Mouse (Mus musculus): Measurements from ENCODE around the gene Creg1. TPM values are rescaled to one million over a fixed set of nuclear protein-coding genes. Genes with fewer than 3 reads are reported as not detected.

Creg1 gene
- total and polyA plus RNA-seq, 3 experiments = 77.2 to 93.3 (median 85.7) TPM

GRCm38 (mm10) chr1:165817264-165817663 lies 53.7 kb downstream of the Creg1 start:
- Histone ChIP-seq H3K9ac (ENCODE audit: low read depth, low read length) (no peak overlapping the region), H3K4me1 (ENCODE audit: control insufficient read depth, insufficient read depth, low read length) (peaks cover 16% of the 10 kb centered on the region), H3K27me3 (ENCODE audit: control insufficient read depth, insufficient read depth, low read length) (no peaks in the 10 kb centered on the region), H3K4me3 (no peak overlapping the region), H3K36me3 (ENCODE audit: control insufficient read depth, insufficient read depth, low read length) (no peaks in the 10 kb centered on the region), H3K79me2 (replicated peaks; ENCODE audit: control insufficient read depth, insufficient read depth, low read length) (no peaks in the 10 kb centered on the region), H3K27ac (no peak overlapping the region)
- WGBS = 34% methylated on average over 9 of the region's 9 CpGs
- DNase-seq = no peak
- intact Hi-C loops (cut with DNase I) = loop anchor here (5.0 kb wide), 1 partner anchor 35 kb away; no protein-coding TSS in a partner anchor
- TF ChIP-seq CTCF (IDR thresholded peaks at IDR 0.05) (no peak), EP300 (IDR thresholded peaks at IDR 0.05; ENCODE audit: insufficient read depth, low read depth, low read length) (0 out of 2 replicates have a peak, but pooled peaks have one; percentile 21)

- H3K36me3 ChIP-seq (ENCODE audit: control insufficient read depth, insufficient read depth, low read length) = no peaks in the 10 kb centered on the region
- TF ChIP-seq CTCF (IDR thresholded peaks at IDR 0.05) = no peak
- TF ChIP-seq POLR2A (IDR thresholded peaks at IDR 0.05; ENCODE audit: insufficient read depth, low read depth, low read length) = no peak
- no peak for TF ChIP-seq EP300 (IDR thresholded peaks at IDR 0.05; ENCODE audit: insufficient read depth, low read depth, low read length)
- peak overlapping the region; percentile 31 for H3K9ac ChIP-seq (ENCODE audit: low read depth, low read length)
- DNase-seq = no peak
- no peak overlapping the region for H3K4me3 ChIP-seq
- peaks cover 16% of the 10 kb centered on the region for H3K4me1 ChIP-seq (ENCODE audit: control insufficient read depth, insufficient read depth, low read length)
- no peaks in the 10 kb centered on the region for H3K79me2 ChIP-seq (replicated peaks; ENCODE audit: control insufficient read depth, insufficient read depth, low read length)
- no peaks in the 10 kb centered on the region for H3K27me3 ChIP-seq (ENCODE audit: control insufficient read depth, insufficient read depth, low read length)
- intact Hi-C loops (cut with DNase I) = loop anchor here (5.0 kb wide), 1 partner anchor 34 kb away; no protein-coding TSS in a partner anchor
- 45% methylated on average over 8 of the region's 8 CpGs for WGBS
- peak overlapping the region; percentile 57 for H3K27ac ChIP-seq
Measured at GRCm38 (mm10) chr1:165818145-165818860, 54.8 kb downstream of the Creg1 start.

GRCm38 (mm10) chr1:165819147-165819546 lies 55.6 kb downstream of the Creg1 start:
- no peaks in the 10 kb centered on the region for H3K36me3 ChIP-seq (ENCODE audit: control insufficient read depth, insufficient read depth, low read length)
- no peak overlapping the region for H3K9ac ChIP-seq (ENCODE audit: low read depth, low read length)
- 42% methylated on average over 4 of the region's 4 CpGs for WGBS
- no peak overlapping the region for H3K4me3 ChIP-seq
- H3K27me3 ChIP-seq (ENCODE audit: control insufficient read depth, insufficient read depth, low read length) = no peaks in the 10 kb centered on the region
- no peaks in the 10 kb centered on the region for H3K79me2 ChIP-seq (replicated peaks; ENCODE audit: control insufficient read depth, insufficient read depth, low read length)
- TF ChIP-seq POLR2A (IDR thresholded peaks at IDR 0.05; ENCODE audit: insufficient read depth, low read depth, low read length) (0 out of 2 replicates have a peak, but pooled peaks have one; percentile 31), CTCF (IDR thresholded peaks at IDR 0.05) (no peak), EP300 (IDR thresholded peaks at IDR 0.05; ENCODE audit: insufficient read depth, low read depth, low read length) (peak; percentile 75; the same call in 1 of the 2 replicates)
- peaks cover 16% of the 10 kb centered on the region for H3K4me1 ChIP-seq (ENCODE audit: control insufficient read depth, insufficient read depth, low read length)
- H3K27ac ChIP-seq = peak overlapping the region; percentile 70
- peak in 1 of 2 experiments; percentile 19 for DNase-seq
- intact Hi-C loops (cut with DNase I) = loop anchor here (5.0 kb wide), 1 partner anchor 33 kb away; no protein-coding TSS in a partner anchor

DNA sequence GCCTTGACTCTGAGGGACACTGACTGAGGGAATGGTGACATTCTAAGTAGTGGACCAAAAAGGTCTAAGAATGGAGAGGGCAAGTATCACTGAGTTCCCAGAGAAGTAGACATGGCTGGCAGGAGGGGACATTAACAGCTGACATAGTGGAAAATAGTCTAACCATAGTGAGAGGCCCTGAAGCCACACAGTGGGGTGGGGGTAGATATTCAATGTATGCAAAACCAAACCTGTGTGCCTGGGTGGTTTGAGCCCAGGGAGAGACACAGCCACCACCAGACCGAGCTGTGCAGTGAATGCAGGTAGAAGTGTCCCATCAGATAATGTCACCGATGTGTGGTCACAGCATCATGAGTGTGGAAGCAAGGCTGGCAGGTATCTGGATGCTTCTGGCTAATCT lies 58.5 kb downstream of the Creg1 start:
- no peak overlapping the region for H3K27ac ChIP-seq
- no peaks in the 10 kb centered on the region for H3K36me3 ChIP-seq (ENCODE audit: control insufficient read depth, insufficient read depth, low read length)
- peaks cover 12% of the 10 kb centered on the region for H3K4me1 ChIP-seq (ENCODE audit: control insufficient read depth, insufficient read depth, low read length)
- intact Hi-C loops (cut with DNase I) = no loop called here
- no peak overlapping the region for H3K9ac ChIP-seq (ENCODE audit: low read depth, low read length)
- 85% methylated on average over 2 of the region's 2 CpGs for WGBS
- no peak overlapping the region for H3K4me3 ChIP-seq
- H3K27me3 ChIP-seq (ENCODE audit: control insufficient read depth, insufficient read depth, low read length) = no peaks in the 10 kb centered on the region
- no peak for DNase-seq
- no peaks in the 10 kb centered on the region for H3K79me2 ChIP-seq (replicated peaks; ENCODE audit: control insufficient read depth, insufficient read depth, low read length)
- TF ChIP-seq EP300 (IDR thresholded peaks at IDR 0.05; ENCODE audit: insufficient read depth, low read depth, low read length) (no peak), POLR2A (IDR thresholded peaks at IDR 0.05; ENCODE audit: insufficient read depth, low read depth, low read length) (no peak), CTCF (IDR thresholded peaks at IDR 0.05) (no peak)

Other genes starting within 250 kb of the Creg1 start
- gene Mpzl1, start 129.2 kb upstream of the Creg1 start, total RNA-seq (2021) = 10 to 100 TPM; 15.1 to 19.7 TPM
- 18.3 and 25.6 TPM in 2 replicates for gene Mpzl1, start 129.2 kb upstream of the Creg1 start, polyA plus RNA-seq (2012; rRNA removed)
- 10 to 100 TPM; 68.7 to 81.5 TPM for gene Rcsd1, start 54.0 kb upstream of the Creg1 start, total RNA-seq (2021)
- gene Rcsd1, start 54.0 kb upstream of the Creg1 start, polyA plus RNA-seq (2012; rRNA removed) = 57.2 and 86.2 TPM in 2 replicates
- gene Cd247, start 24.9 kb downstream of the Creg1 start, total RNA-seq (2021) = under 1 TPM; 0.52 to 0.76 TPM
- 2.4 and 3.0 TPM in 2 replicates for gene Cd247, start 24.9 kb downstream of the Creg1 start, polyA plus RNA-seq (2012; rRNA removed)
- 10 to 100 TPM in 1 of 2 experiments, 1 to 10 TPM in 1; 8.2 to 11.4 TPM for gene Pou2f1, start 238.9 kb downstream of the Creg1 start, total RNA-seq (2021)
- gene Pou2f1, start 238.9 kb downstream of the Creg1 start, polyA plus RNA-seq (2012; rRNA removed) = 7.6 and 8.6 TPM in 2 replicates

Data from heart, adult 2 months (tissue).